Mouse (Mus musculus) liver, postnatal 0 days (tissue): ENCODE data around the gene Gm20388.

ENCODE experiments used
- CTCF ChIP-seq: sonication (generic); IDR thresholded peaks from 2 replicates; pipeline ENCODE4 v1.5.1; 2016; ENCODE audit warnings: antibody characterized with exemption, low read depth
- EP300 ChIP-seq: IDR thresholded peaks from 2 replicates; pipeline ENCODE4 v1.6.1; 2016; ENCODE audit warnings: antibody characterized with exemption, low read depth, mild to moderate bottlenecking

GRCm38 (mm10) chr8:122415554-122415953 is 2504.9 kb downstream of the Gm20388 start:
- TF ChIP-seq CTCF (no peak), EP300 (no peak)
